Mouse (Mus musculus) myocyte (in vitro differentiated cells): ENCODE measurements around the gene Fam8a1.

ENCODE experiments used
- CEBPB ChIP-seq: IDR thresholded peaks from 2 replicates; pipeline ENCODE4 v1.6.1; 2011; ENCODE audit warnings: mild to moderate bottlenecking, moderate library complexity; ENCODE audit not compliant: poor library complexity, insufficient read depth, severe bottlenecking
- E2F4 ChIP-seq: IDR thresholded peaks from one replicate; pipeline ENCODE4 v1.6.1; 2011; ENCODE audit warnings: mild to moderate bottlenecking, control low read depth, moderate library complexity; ENCODE audit not compliant: insufficient read depth
- MAX ChIP-seq: IDR thresholded peaks from one replicate; pipeline ENCODE4 v1.6.1; 2011; ENCODE audit warnings: low read depth, mild to moderate bottlenecking, control low read depth
- MYOD1 ChIP-seq, 3 experiments: IDR thresholded peaks; one replicate each; pipeline ENCODE4 v1.6.1; 2011; ENCODE audit warnings: control low read depth in 2 of 3, low read depth in 2 of 3, mild to moderate bottlenecking in 2 of 3, moderate library complexity in 1 of 3; ENCODE audit not compliant: insufficient read length in 2 of 3, control insufficient read depth in 1 of 3
- MYOG ChIP-seq, 3 experiments: IDR thresholded peaks; one replicate each; pipeline ENCODE4 v1.6.1; 2011; ENCODE audit warnings: control low read depth in 2 of 3, low read depth in 2 of 3, mild to moderate bottlenecking in 2 of 3; ENCODE audit not compliant: insufficient read length in 2 of 3, control insufficient read depth in 1 of 3, insufficient read depth in 1 of 3
- POLR2A ChIP-seq: IDR thresholded peaks from one replicate; pipeline ENCODE4 v1.6.1; 2011; ENCODE audit warnings: low read depth, mild to moderate bottlenecking, control low read depth, moderate library complexity; ENCODE audit not compliant: insufficient read length
- POLR2AphosphoS2 ChIP-seq: IDR thresholded peaks from one replicate; pipeline ENCODE4 v1.6.1; 2011; ENCODE audit warnings: low read depth, control low read depth; ENCODE audit not compliant: insufficient read length
- REST ChIP-seq: IDR thresholded peaks from one replicate; pipeline ENCODE4 v1.6.1; 2011; ENCODE audit warnings: mild to moderate bottlenecking, control low read depth, moderate library complexity; ENCODE audit not compliant: insufficient read depth, insufficient read length
- SRF ChIP-seq: IDR thresholded peaks from one replicate; pipeline ENCODE4 v1.6.1; 2011; ENCODE audit warnings: low read depth; ENCODE audit not compliant: control insufficient read depth, insufficient read length
- TCF12 ChIP-seq: IDR thresholded peaks from one replicate; pipeline ENCODE4 v1.6.1; 2011; ENCODE audit warnings: mild to moderate bottlenecking, control low read depth; ENCODE audit not compliant: poor library complexity, insufficient read depth, severe bottlenecking
- TCF3 ChIP-seq: IDR thresholded peaks from one replicate; pipeline ENCODE4 v1.6.1; 2011; ENCODE audit warnings: low read depth, control low read depth; ENCODE audit not compliant: insufficient read length
- USF1 ChIP-seq: IDR thresholded peaks from one replicate; pipeline ENCODE4 v1.6.1; 2011; ENCODE audit warnings: low read depth, mild to moderate bottlenecking, control low read depth, moderate library complexity

- TF ChIP-seq POLR2A (no peak), MAX (no peak), USF1 (no peak), TCF12 (no peak), MYOD1 (IDR thresholded peaks at IDR 0.05; ENCODE audit: control insufficient read depth in 1 of 3, insufficient read length in 2 of 3, low read depth in 2 of 3) (no peak), E2F4 (no peak), REST (no peak), TCF3 (no peak), SRF (no peak), POLR2AphosphoS2 (no peak), CEBPB (no peak), MYOG (IDR thresholded peaks at IDR 0.05; ENCODE audit: control insufficient read depth in 1 of 3, insufficient read depth in 1 of 3, insufficient read length in 2 of 3, low read depth in 2 of 3) (no peak)
These were observed 8.4 kb downstream of the Fam8a1 start for GRCm38 (mm10) chr13:46677721-46678120.
